ENCODE assay signal across 8 mouse cellular contexts in the genomic region with DNA sequence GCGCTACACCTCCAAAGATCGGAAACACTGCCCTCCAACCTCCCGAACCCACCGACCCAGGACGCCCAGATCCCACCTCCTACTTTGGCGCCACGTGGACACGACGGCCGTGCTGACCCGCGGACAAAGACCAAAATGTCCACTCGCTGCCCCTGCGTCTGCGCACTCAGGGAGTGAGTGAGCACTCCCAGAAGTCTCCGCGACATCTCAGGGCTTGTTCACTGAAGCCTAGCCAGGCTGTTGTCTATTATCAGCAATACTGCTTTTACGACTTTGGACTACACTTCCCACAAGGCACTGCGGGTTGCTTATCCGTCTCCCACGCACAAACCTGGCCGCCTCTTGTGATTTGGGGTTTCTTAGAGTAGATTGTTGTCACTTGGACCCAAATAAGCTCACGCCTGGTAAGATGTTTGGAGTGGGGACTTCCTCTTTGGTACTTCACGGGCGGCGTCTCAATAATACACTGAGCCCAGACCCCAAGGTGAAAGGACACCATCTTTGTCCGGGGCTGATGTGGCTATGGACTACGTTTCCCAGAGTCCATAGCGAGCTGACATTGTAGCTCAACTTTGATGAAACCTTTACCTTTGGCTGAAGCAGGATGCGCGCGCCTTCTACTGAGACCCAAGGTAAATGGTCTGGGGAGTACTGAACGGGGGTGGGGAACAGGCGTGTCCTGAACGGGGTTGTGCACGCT. TPM values are rescaled to one million over a fixed set of nuclear protein-coding genes. Genes with fewer than 3 reads are reported as not detected.
DNase-seq lines count a peak whose midpoint lies in the region; ATAC-seq lines count a peak whose summit lies in the region.

Gene Zfp146, minus strand, starts transcription at position 168 of the 700 bp plus-strand sequence.

- peak; percentile 93 for ATAC-seq in inflammation-experienced regulatory T-cells, adult 6 months
- ATAC-seq in megakaryocyte-erythroid progenitor cell, adult 5-6 weeks (replicated peaks; ENCODE audit: low FRiP score, low TSS enrichment, poor library complexity, severe bottlenecking), result peak; percentile 97

- intact Hi-C loops in gastrocnemius, postnatal 14 days (cut with DNase I; ENCODE audit: low total_unique reads), result loop anchor here (10.0 kb wide), 1 partner anchor 75 kb away; the partner anchor contains the start of genes Gm26920, Zfp260 and Zfp566
- intact Hi-C loops in left cerebral cortex, postnatal 10 days (cut with DNase I), result no loop called here

- DNase-seq in adrenal gland, adult (ENCODE audit: inconsistent age in 2 of 2, low spot score in 1 of 2), result peak; percentile 92 to 98
- peak; percentile 98 for DNase-seq in embryo, embryonic 10.5 days (ENCODE audit: low spot score)
- peak; percentile 91 for DNase-seq in gastrocnemius, postnatal 14 days
- DNase-seq in left cerebral cortex, postnatal 10 days (ENCODE audit: extremely low spot score in 1 of 2, low spot score in 2 of 2), result peak; percentile 92 to 93
- DNase-seq in right cerebral cortex, postnatal 25 days, result peak; percentile 91
- peak; percentile 85 to 87 for DNase-seq in urinary bladder, postnatal 4 days (ENCODE audit: low spot score in 2 of 2)

RNA-seq across cellular contexts. Expression of gene Zfp146, which starts in this region (rescaled TPM):
- 10 to 100 TPM; 23.5 to 27.0 TPM for total RNA-seq in gastrocnemius, postnatal 14 days (2021)
- polyA plus RNA-seq in inflammation-experienced regulatory T-cells, adult 6 months (2017; shearing (Covaris generic)), result 10 to 100 TPM; 12.9 to 20.8 (median 13.5) TPM
- 10 to 100 TPM; 43.5 to 50.7 TPM for total RNA-seq in left cerebral cortex, postnatal 10 days (2021)
- total RNA-seq in megakaryocyte-erythroid progenitor cell, adult 5-6 weeks (2014; fragmentation: Nextera tagmentation), result 35.9 and 48.9 TPM in 2 replicates
- total RNA-seq in megakaryocyte-erythroid progenitor cell, adult 5-6 weeks (2017), result 103 and 108 TPM in 2 replicates

Comparison
In these comparisons a context has a peak if more than half of its experiments do, and no peak if none do; other contexts are left out.
1. Peak in every context shown above with its lines: DNase-seq and ATAC-seq.